Mouse (Mus musculus): ENCODE data around the gene Rmnd1.

- TF ChIP-seq CTCF (IDR thresholded peaks at IDR 0.05; ENCODE audit: insufficient read depth, low read depth, low read length) (no peak), POLR2A (IDR thresholded peaks at IDR 0.05; ENCODE audit: insufficient read depth, low read depth, low read length) (no peak)
These were observed 74.8 kb downstream of the Rmnd1 start for GRCm38 (mm10) chr10:4357435-4357834.
